Mouse (Mus musculus): ENCODE results near the gene Tmcc1. TPM values are rescaled to one million over a fixed set of nuclear protein-coding genes. Genes with fewer than 3 reads are reported as not detected.
"Not testable (repeated sequence)": the region's sequence is repeated elsewhere in the genome, so short reads cannot be mapped to it uniquely, and the experiment has no call there.

The Tmcc1 gene
- total RNA-seq, 2 experiments from 2014 or later: 22.9 to 27.0 TPM

DNA sequence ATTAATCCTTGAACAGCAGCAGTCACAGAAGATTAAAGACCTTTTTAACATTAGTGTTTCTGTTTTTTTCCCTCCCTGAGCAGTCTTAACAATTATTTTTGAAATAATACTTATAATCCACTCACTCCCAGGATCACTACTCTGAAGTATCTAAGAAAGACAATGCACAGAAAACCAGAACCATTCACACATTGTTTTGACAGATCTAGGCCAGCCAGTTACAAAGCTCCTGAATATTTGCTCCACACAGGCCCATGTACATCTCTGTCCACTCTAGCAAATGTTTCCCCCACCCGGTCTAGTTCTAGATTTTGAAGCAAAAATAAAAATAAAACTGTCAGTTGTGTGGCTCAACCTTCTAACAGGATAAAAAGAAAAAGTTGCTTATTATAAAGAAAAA, 45.9 kb downstream of the Tmcc1 start:
- DNase-seq: no peak

GRCm38 (mm10) chr6:116141696-116142095, 51.6 kb downstream of the Tmcc1 start:
- DNase-seq: no peak

GRCm38 (mm10) chr6:116140782-116141181, 52.5 kb downstream of the Tmcc1 start:
- DNase-seq: no peak

DNA sequence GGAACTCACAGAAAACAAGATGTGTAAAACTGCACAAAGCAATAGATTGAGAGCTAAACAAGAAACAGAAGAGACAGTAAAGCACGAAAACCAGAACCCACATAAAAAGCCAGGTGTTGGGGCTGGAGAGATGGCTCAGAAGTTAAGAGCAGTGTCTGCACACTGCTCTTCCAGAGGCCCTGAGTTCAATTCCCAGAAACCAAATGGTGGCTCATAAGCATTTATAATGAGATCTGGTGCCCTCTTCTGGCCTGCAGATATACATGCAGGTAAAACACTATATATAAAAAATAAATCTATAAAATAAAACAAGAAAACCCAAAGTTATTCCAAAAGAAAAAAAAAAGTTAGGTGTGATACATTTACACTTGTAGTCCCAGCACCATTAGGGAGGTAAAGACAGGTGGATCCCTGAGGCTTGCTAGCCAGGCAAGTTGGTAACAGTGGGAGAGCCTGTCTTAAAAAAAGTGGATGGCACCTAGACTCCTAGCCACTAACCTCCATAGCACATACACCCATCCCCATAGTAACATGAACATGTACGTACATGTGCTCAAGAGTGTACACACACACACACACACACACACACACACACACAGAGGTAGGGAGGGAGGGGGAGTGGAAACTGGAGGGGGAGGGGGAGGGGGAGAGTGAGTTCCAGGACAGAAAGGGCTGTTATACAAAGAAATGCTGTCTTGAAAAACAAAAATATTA, 54.0 kb downstream of the Tmcc1 start:
- DNase-seq: no peak

DNA sequence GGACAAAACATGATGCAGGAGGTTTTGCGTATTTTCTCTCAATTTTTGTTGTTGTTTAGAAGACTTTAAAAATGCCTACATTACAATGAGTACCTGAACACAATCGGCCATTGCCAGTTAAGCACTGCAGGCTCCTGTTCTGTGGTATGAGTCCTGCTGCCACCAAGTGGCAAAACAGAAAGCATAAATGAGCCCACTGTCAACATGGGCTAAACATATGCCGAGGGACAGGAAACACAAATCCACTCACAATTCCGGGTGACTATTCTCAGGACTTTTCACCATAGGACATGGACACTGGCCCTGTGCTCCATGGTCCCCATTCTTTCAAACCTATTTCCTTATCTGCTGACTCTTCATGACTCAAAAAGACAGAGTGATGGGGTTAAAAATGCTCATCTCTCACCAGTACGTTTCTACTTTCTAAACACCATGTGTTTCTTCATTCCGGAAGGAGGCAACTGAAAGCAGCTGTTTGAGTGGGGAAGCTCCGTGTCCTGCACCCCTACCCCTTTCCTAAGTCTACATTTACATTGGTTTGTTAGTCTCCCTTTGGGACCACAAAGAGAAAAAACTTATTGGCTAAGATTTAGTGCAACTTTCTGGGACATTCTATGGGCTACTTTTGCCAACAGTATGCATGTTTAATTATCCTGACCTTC, 57.2 kb downstream of the Tmcc1 start:
- peak; percentile 33 for DNase-seq

- no peak for DNase-seq
Measured at GRCm38 (mm10) chr6:116133756-116134155, 59.5 kb downstream of the Tmcc1 start.

DNA sequence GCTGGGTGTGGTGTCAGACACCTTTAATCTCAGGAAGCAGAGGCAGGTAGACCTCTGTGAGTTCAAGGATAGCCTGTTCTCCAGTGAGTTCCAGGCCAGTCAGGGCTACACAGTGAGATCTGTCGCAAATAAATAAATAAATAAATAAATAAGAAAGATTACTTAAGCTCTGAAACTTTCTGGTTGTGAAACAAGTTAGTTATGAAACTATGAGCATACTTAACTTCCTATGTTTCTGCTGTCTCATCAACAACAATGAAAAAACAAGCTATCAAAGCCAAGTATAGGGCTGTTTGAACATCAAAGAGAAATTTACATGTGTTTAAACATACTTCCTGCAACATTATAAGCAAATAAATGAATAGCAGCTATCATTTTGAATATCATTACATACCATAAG, 61.5 kb downstream of the Tmcc1 start:
- DNase-seq: no peak

- peak; percentile 51 for DNase-seq
Measured at GRCm38 (mm10) chr6:116128710-116129109, 64.6 kb downstream of the Tmcc1 start.

GRCm38 (mm10) chr6:116127918-116128443, 65.3 kb downstream of the Tmcc1 start:
- DNase-seq: no peak

DNA sequence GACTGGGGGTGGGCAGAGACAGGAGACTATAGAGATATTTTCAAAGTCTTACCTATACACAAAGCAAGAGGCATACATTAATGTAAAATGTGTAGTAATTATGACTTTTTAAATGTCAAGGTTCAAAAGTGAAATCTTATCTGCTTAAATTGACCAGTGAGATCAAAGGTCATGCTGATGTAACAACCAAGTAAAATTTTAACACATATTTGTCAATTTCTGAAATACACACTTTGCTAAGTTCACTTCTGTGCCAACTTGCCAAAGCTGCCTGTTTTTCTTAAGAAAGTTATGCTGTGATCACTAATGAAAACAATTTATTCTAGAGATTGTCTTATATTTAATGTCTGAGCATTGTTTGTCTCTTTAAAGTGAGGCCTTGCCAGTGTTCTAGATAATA, 66.7 kb downstream of the Tmcc1 start:
- no peak for DNase-seq

- no peak for DNase-seq
Measured at GRCm38 (mm10) chr6:116122881-116123280, 70.4 kb downstream of the Tmcc1 start.

DNA sequence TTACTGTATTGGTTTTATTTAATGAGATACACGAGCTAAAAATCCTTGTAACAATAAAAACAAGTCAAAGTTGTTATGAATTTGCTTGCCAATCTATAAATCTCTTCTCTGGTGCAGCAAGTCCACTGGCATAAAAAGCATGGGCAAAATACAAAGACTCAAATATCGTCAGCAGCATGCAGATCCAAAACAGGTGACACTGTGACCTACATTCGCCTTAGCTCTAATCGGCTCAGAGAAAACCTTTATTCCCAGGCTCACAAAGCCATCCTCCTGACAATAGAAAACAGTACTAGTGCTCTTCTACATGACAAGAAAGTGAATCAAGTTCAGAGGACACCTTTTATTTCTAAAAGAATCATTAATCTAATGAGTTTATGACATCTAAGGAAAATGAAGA, 73.6 kb downstream of the Tmcc1 start:
- DNase-seq: no peak

DNA sequence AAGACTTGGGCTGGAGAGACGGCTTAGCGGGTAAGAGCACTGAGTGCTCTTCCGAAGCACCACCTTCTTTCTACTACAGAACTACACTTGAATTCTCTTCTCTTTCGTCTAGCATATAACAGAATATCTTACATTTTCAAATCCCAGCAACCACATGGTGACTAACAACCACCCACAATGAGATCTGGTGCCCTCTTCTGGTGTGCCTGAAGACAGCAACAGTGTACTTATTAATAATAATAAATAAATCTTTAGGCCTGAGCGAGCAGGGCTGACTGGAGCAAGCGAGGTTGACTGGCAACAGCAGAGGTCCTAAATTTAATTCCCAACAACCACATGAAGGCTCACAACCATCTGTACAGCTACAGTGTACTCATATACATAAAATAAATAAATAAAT, 76.7 kb downstream of the Tmcc1 start:
- not testable (repeated sequence) for DNase-seq

DNA sequence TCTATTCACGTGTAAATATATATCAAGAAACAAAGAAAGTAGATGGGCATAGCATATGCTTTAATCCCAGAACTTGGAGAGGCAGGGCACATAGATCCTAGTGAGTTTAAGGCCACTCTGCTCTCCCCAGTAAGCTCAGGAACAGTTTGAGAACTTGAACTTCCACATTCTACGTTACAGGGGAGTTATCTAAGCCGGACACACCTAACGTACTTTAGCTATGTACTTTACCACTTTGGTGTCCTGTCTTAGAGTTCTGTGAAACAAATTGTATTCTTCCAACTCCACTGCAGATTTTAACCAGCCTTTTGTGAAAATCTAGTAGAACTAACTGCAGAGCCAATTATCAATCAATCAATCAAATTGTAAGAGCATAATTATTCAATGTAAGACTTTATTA, 82.7 kb downstream of the Tmcc1 start:
- no peak for DNase-seq

DNA sequence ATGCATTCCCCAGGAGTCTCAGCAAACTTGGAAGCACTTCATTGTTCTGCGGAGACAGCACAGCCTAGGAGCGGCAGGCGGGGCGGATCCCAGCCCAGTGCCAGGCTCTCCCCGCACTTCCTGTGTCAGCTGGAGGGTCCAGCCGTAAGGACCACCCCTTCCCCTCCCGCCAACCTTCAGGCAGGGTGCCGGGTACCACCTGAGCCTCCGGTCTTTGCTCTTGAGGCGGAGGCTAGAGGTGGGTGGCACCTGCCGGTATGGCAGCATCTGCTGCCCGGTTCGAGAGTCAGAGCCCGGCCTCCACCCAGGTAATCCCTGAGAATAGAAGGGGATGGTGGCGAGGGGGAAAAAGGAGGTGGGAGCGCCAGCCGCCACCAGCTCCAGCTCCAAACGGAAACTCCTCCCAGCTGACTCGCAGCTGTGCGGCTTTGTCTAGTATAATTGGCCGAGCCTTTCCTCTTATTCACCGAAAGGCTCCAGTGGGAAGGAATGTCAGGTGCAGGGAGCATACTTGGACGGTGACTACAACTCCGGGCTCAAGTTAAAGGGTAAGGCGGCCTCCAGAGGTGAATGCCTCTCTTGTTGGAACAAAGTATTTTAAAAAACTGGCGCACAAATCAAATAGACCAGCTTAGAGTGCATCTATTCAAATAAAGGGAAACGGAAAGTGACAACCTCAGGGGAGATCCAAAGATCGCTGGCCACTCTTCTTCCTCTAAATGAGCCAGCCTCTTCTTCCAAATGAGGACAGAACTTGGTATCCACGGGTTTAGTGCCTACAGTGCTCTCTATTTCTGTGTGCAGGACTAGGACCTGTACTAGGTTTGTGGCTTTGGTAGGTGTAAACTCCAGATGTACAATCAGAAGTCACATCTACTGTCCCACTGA, 85.6 kb downstream of the Tmcc1 start:
- peak; percentile 45 for DNase-seq

- no peak for DNase-seq
Measured at GRCm38 (mm10) chr6:116106967-116107470, 86.3 kb downstream of the Tmcc1 start.

DNA sequence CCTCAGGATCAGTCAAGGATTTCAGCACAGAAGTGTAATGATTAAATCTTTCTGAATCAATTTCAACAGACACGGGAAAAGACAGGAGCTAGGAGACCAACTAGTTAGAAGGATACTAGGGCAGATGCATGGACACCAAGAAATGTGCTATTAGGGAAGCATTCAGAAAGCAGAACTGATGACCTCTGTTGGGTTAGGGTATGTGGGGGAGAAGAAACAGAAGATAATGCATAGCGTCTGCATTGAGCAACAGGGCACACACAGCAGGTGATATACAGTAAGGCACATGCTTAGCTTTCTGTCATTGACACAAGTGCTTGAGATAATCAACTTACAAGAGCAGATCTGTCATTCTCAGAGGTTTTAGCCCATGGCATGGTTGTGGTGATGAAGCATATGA, 95.7 kb downstream of the Tmcc1 start:
- DNase-seq: no peak

DNA sequence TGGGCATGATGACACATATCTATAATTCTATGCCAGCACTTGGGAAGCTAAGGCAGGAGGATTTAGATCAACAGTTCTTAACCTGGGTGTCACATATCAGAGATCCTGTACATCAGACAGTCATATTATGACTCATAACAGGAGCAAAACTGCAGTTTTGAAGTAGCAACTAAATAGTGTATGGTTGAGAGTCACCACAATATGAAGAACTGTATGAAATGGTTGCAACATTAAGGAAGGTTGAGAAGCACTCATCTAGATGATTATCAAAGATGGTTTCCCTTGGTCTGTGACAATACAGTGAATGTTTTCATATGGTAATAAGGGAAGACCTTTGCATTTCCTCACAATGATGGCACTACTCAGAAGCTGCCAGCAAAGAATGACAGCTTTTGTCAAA, 103.9 kb downstream of the Tmcc1 start:
- no peak for DNase-seq

GRCm38 (mm10) chr6:116086036-116086435, 107.2 kb downstream of the Tmcc1 start:
- no peak for DNase-seq

DNA sequence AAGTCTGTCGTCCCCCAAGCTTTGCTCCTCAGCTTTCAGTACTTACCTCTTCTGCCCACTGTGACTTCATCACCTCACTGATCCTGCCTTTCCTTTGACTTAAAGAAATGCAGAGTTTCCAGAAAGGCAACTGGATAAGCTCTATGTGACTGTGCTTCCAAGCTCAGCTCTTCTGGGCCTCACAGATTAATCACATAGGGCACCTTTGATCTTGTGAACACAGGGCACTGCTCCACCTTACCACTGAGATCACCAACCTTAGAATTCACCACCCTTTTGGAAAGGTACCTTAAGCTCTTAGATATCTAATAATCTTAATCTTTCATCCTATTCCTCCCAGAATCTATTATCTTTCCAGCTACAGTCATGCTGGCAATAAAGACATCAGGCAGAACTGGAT, 111.0 kb downstream of the Tmcc1 start:
- DNase-seq: no peak

- no peak for DNase-seq
Measured at GRCm38 (mm10) chr6:116081375-116081774, 111.9 kb downstream of the Tmcc1 start.

DNA sequence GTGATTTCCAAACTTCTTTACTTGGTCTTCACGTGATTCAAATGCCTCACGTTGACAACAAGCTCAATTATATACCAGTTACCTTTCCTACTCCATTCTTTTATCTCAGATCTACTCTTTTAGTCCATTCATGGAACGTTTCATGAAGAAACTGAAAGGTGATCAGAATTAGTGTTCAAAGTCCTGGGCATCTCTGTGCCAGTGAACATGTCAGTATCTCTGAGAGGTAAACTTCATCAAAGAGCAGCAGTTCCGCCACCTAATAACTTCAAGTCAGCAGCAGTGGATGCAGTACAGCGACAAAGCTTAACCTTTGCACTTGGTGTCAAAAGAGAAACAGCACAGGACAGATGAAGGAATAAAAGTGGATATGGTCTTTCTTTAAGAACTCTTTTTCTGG, 112.5 kb downstream of the Tmcc1 start:
- no peak for DNase-seq

DNA sequence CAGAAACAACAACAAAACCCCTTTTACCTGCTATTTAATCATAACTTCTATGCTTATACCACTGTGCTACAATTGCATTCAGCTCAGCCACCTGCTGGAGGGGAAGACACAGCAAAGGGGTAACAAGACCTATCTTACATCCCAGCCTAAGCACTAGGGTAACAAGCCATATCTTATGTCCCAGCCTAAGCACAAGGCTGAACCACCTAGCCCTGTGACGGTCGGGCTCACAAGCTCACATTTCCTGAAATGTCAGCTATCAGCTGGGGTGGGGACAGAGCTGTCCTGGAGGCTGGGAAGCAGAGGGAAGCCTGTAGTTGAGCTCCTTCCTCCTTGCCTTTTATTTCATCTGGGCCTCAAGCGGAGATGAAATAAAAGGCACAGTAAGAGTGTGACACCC, 115.7 kb downstream of the Tmcc1 start:
- no peak for DNase-seq

All from adrenal gland, postnatal 10 days (tissue).